Mouse (Mus musculus) naive thymus-derived CD4-positive, alpha-beta T cell, adult 2 months (primary cell): ENCODE data around the gene E130114P18Rik.

Experiments used
- DNase-seq: peaks from one replicate; pipeline ENCODE4 v3.0.0-alpha.2; 2011; ENCODE audit warnings: low read depth

E130114P18Rik gene

GRCm38 (mm10) chr4:97777706-97778176, at the start of gene E130114P18Rik:
TSS of gene E130114P18Rik (minus strand) at chr4:97778078.
- peak; percentile 60 for DNase-seq

GRCm38 (mm10) chr4:97827115-97827514, 49.2 kb upstream of the E130114P18Rik start:
- no peak for DNase-seq

DNA sequence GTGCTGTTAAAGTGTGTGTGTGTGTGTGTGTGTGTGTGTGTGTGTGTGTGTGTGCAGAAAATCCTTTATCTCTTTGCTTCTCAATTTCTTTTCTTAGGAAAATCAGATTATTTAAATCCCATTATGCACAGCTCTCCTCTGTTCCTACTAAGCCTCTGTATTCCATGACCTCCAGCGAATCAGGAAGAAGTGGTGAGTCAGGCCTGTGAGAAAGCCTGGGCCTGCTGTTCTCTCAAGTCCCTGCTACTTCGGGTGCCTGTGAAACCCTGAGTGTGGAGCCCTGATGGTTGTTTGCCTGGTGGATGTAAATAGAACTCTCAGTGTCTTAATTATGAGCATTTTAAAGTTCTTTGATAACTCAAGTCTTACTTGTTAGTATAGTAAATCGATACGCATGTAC, 48.0 kb upstream of the E130114P18Rik start:
- DNase-seq = no peak

DNA sequence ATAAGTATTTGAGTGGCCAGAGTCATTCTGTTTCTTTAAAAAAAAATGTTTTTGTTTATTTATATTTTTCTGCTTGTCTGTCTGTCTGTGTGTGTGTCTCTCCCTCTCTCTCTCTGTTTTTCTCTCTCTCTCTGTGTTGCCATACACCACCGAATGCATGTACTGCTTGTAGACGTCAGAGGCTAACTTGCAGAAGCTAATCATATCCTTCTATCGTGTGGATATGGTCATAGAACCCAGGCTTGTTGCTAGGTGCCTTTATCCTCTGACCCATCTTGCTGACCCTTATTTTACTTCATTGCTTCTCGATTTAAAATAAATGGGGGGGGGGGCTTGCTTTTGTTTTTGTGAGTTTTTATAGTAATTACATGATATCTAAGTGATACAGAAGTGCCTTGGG, 47.6 kb upstream of the E130114P18Rik start:
- DNase-seq = no peak

- DNase-seq = no peak
Observed at GRCm38 (mm10) chr4:97824451-97824850, 46.6 kb upstream of the E130114P18Rik start.

DNA sequence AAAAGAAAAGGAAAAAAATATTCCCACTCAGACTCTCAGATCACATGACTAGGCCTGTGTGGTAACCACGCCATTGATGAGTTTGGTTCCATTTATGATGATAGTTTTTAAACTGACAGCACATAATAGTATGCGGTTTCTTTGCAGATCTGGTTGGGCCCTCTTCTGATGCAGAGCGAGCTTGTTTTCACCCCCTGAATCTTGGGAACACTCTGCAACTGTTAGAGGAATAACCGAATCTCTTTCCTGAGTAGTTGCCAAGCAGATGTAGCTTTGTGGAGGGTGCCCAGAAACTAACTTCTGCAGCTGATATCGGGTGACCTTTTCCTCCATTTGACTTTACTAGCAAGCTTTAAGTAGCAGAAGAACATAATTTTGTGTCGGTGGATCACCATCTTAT, 45.6 kb upstream of the E130114P18Rik start:
- DNase-seq = no peak

DNA sequence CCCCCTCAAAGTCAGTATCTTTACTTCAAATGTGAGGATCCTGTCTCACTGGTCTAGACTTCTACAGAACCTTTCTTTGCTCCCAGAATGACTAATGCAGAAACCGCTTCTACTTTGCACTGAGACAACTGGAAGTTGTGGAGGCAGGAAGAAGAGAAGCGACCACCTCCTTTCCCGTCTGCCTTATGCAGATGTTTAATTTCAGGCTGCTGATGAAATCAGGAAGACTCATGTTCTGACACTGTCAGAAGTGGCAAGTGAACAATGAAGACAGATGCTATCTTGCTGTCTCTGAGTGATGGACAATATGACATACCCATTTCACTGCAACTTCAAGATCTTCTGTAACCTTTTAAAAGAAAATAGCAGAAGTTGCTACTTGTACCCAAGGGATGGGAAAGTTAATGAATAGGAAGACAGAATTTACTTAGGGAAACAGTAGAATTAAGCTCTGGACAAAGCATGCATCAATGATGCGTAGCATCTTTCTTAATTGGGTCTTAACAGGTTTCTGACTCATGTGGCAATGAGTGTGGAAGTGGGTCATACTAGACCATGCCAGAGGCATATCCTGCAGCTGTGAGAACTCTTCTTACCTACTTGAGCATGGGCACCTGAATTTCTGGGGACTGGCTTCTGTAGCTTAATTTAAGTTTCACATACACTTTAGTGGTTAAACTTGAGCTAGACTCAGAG, 43.8 kb upstream of the E130114P18Rik start:
- no peak for DNase-seq

DNA sequence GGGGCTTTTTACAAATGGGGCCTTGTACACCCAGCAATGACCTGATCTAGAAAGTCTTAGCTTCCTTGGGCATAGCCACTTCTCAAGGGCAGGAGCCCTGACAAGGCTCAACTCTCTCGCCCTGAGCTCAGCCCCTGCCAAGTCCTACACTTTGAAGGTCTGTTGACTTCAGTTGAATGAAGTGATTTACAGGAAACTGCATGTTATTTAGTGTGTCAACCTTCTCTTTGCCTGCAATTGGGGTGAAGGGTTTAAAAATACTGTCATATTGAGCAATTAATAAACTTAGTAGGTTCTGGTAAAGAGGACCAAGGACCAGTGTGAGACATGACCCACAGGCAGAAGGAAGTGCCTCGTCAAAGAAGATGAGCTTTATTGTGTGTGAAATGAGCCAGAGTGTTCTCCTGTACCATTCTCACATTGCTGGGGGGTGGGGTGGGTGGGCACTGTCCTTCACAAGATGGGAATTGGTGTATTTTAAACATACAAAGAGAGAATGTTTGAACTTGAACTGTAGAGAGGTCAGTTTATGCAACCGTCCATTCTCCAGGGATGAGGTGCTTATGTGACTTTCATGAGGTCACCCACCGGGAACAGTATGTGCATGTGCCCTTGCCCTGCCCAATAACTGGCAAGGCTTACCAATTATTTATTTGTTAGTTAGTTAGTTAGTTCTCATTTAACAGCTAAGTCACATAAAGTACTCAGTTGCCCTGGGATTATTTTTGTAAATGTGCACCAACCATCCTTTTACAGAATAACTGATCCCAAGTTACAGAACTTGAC, 42.8 kb upstream of the E130114P18Rik start:
- DNase-seq = no peak

GRCm38 (mm10) chr4:97819101-97819500, 41.2 kb upstream of the E130114P18Rik start:
- no peak for DNase-seq

DNA sequence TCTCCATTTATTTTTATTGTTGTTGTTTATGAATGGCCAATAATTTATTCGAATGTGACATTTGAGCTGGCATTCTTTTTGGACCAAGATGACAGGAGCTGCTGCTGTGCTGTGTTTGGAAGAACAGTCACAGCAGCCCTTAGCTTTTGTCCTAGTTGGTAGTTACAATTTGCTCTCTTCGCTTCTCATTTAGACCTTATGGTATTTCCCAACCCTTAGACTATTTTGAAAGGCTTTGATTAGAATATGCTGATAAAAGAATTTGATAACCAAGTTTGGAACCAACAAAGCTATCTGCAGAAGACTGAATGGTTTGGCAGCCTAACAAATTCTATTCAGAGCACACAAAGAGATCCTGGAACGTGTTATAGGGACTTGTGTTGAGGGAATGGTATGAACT, 40.6 kb upstream of the E130114P18Rik start:
- DNase-seq = no peak

DNA sequence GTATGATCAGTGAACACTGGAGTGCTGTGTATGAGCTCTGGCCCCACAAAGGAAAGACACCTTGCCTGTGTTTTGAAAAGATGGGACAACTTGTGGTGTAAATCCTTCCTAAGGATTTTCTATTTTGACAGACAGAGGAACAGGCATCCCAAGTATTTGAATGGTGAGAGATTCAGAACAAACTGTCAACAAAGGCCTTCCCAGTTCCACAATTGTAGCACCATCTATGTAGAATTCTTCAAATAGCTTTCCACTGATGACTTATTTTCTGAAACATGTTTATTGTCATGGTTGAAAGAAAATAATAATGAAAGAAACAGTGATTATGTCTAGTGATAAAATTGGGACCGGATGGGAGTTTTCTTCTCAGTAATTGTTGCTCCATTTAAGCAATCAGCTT, 39.9 kb upstream of the E130114P18Rik start:
- DNase-seq = no peak

GRCm38 (mm10) chr4:97816753-97817152, 38.9 kb upstream of the E130114P18Rik start:
- DNase-seq = no peak

- no peak for DNase-seq
Observed at GRCm38 (mm10) chr4:97816001-97816400, 38.1 kb upstream of the E130114P18Rik start.

- DNase-seq = no peak
Observed at GRCm38 (mm10) chr4:97814515-97814914, 36.6 kb upstream of the E130114P18Rik start.

GRCm38 (mm10) chr4:97813996-97814395, 36.1 kb upstream of the E130114P18Rik start:
- DNase-seq = no peak

- no peak for DNase-seq
Observed at GRCm38 (mm10) chr4:97813035-97813434, 35.2 kb upstream of the E130114P18Rik start.

- DNase-seq = no peak
Observed at GRCm38 (mm10) chr4:97810348-97810939, 32.6 kb upstream of the E130114P18Rik start.

GRCm38 (mm10) chr4:97809582-97810295, 31.9 kb upstream of the E130114P18Rik start:
- no peak for DNase-seq

DNA sequence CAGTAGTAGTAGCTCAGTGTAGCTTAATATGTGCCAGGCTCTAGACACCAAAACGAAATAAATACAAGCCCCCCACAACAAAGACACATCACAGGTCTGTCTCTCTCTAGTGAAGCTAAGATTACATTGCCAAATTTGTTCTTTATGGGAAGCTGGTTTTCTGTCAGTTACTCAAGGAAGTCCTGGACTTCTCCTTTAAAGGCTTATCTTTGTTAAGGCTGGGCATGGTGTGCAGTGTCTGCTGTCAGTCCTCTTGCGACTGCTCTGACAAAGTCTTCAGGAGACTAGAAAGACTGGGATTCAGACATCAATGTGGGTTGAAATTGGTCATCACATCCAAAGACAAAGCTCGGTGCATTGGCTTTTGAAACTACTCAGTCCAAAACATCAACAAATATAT, 31.0 kb upstream of the E130114P18Rik start:
- no peak for DNase-seq

DNA sequence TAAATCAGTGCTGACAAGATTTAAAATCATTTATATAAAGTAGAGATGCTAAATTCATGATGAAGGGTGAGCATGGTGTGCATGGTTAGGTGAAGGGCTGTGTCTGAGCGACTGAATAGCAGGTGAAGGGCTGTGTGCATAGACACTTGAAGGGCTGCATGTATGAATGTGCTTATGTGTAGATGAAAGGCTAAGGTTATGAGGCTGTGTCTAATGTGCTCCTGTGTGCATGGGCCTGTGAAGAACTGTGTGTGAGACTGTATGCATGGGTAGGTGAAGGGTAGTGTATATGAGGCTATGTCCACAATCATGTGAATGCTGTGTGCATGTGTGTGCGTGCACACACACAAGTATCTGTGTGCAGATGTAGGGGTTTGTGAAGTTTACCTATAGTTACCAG, 29.0 kb upstream of the E130114P18Rik start:
- DNase-seq = no peak

- DNase-seq = no peak
Observed at GRCm38 (mm10) chr4:97805896-97806808, 28.3 kb upstream of the E130114P18Rik start.
